Mouse (Mus musculus) forebrain, postnatal 0 days (tissue): ENCODE results near the gene Isy1. TPM values are rescaled to one million over a fixed set of nuclear protein-coding genes. Genes with fewer than 3 reads are reported as not detected.

ENCODE experiments used
- ATAC-seq: fragments of 200-750 bp; cut with Nextera tagmentation; 2 replicates; pipeline ENCODE4 v1.8.0; 2017; ENCODE audit warnings: mild to moderate bottlenecking, moderate library complexity
- DNase-seq: peaks from one replicate; pipeline ENCODE4 v3.0.0-alpha.2; 2015
- H3K27ac ChIP-seq: fragments of 300-500 bp; sonication (generic); 2 replicates; pipeline ENCODE4 v1.5.1; 2014; ENCODE audit warnings: low read depth, mild to moderate bottlenecking, antibody characterized with exemption, low read length, moderate library complexity, mixed read lengths
- H3K27me3 ChIP-seq: fragments of 300-500 bp; sonication (generic); 2 replicates; pipeline ENCODE4 v1.6.1; 2014; ENCODE audit warnings: mild to moderate bottlenecking, low read length, mixed read lengths; ENCODE audit not compliant: insufficient read depth
- H3K36me3 ChIP-seq: fragments of 300-500 bp; sonication (generic); 2 replicates; pipeline ENCODE4 v1.6.1; 2014; ENCODE audit warnings: mild to moderate bottlenecking, moderate library complexity; ENCODE audit not compliant: insufficient read depth
- H3K4me1 ChIP-seq: fragments of 300-500 bp; sonication (generic); 2 replicates; pipeline ENCODE4 v1.6.1; 2014; ENCODE audit warnings: antibody characterized with exemption; ENCODE audit not compliant: insufficient read depth
- H3K4me2 ChIP-seq: fragments of 300-500 bp; sonication (generic); 2 replicates; pipeline ENCODE4 v1.6.1; 2014; ENCODE audit warnings: low read depth, mild to moderate bottlenecking, moderate library complexity
- H3K4me3 ChIP-seq: fragments of 300-500 bp; sonication (generic); 2 replicates; pipeline ENCODE4 v1.5.1; 2014; ENCODE audit warnings: low read depth, low read length, mixed read lengths
- H3K9ac ChIP-seq: fragments of 300-500 bp; sonication (generic); 2 replicates; pipeline ENCODE4 v1.6.1; 2014; ENCODE audit warnings: mild to moderate bottlenecking
- H3K9me3 ChIP-seq: fragments of 300-500 bp; sonication (generic); 2 replicates; pipeline ENCODE4 v1.6.1; 2016; ENCODE audit warnings: low read length
- CTCF ChIP-seq: sonication (generic); IDR thresholded peaks from 2 replicates; pipeline ENCODE4 v1.5.1; 2016; ENCODE audit warnings: antibody characterized with exemption, control low read depth, low read depth
- WGBS: fragments of 180-500 bp; shearing (Covaris S2); extraction: QIAGEN DNeasy Blood & Tissue Kit; methylation state at CpG from one replicate; pipeline ENCODE4 v1.1.7; 2014; 5-methylcytosine and 5-hydroxymethylcytosine counted together
- polyA plus RNA-seq: library from polyadenylated mRNA; unstranded; fragments of >200 nt; fragmentation: Nextera tagmentation; extraction: Ambion mirVana; gene quantifications from 2 replicates; pipeline ENCODE4 v1.2.1, GENCODE M21; 2015
- total RNA-seq: library from RNA; depleted of rRNA; stranded (reverse); fragments of >200 nt; gene quantifications from 2 replicates; pipeline ENCODE4 v1.2.3, GENCODE M21; 2014

Gene Isy1
- total and polyA plus RNA-seq, 2 experiments from 2014 or later: 28.5 to 30.1 TPM

GRCm38 (mm10) chr6:87787108-87787890 is 51.3 kb downstream of the Isy1 start:
- Histone ChIP-seq H3K4me3 (no peak overlapping the region), H3K4me1 (no peaks in the 10 kb centered on the region), H3K27ac (no peak overlapping the region), H3K9ac (no peak overlapping the region), H3K4me2 (no peak overlapping the region), H3K27me3 (no peaks in the 10 kb centered on the region), H3K9me3 (no peaks in the 10 kb centered on the region), H3K36me3 (peaks cover 12% of the 10 kb centered on the region)
- DNase-seq (no peak), ATAC-seq (no peak)
- TF ChIP-seq CTCF: no peak
- WGBS: 85% methylated on average over 6 of the region's 6 CpGs

GRCm38 (mm10) chr6:87786621-87787020 is 52.0 kb downstream of the Isy1 start:
- Histone ChIP-seq H3K4me3 (no peak overlapping the region), H3K4me2 (no peak overlapping the region), H3K27ac (no peak overlapping the region), H3K4me1 (no peaks in the 10 kb centered on the region), H3K9me3 (no peaks in the 10 kb centered on the region), H3K9ac (no peak overlapping the region), H3K27me3 (no peaks in the 10 kb centered on the region), H3K36me3 (peaks cover 6% of the 10 kb centered on the region; the same call in 1 of the 2 replicates)
- no peak for TF ChIP-seq CTCF
- 79% methylated on average over 5 of the region's 5 CpGs for WGBS
- no peak for ATAC-seq
- DNase-seq: no peak

- DNase-seq (no peak), ATAC-seq (no peak)
- H3K4me2 ChIP-seq: no peak overlapping the region
- WGBS: 73% methylated on average over 8 of the region's 8 CpGs
- no peaks in the 10 kb centered on the region for H3K36me3 ChIP-seq
- H3K4me1 ChIP-seq: no peaks in the 10 kb centered on the region
- no peaks in the 10 kb centered on the region for H3K27me3 ChIP-seq
- no peaks in the 10 kb centered on the region for H3K9me3 ChIP-seq
- no peak overlapping the region for H3K27ac ChIP-seq
- no peak for TF ChIP-seq CTCF
- no peak overlapping the region for H3K4me3 ChIP-seq
- no peak overlapping the region for H3K9ac ChIP-seq
These were observed 54.6 kb downstream of the Isy1 start for GRCm38 (mm10) chr6:87784033-87784432.

- no peak overlapping the region for H3K9ac ChIP-seq
- DNase-seq (no peak), ATAC-seq (no peak)
- no peak overlapping the region for H3K27ac ChIP-seq
- H3K4me3 ChIP-seq: no peak overlapping the region
- no peaks in the 10 kb centered on the region for H3K9me3 ChIP-seq
- no peak overlapping the region for H3K4me2 ChIP-seq
- H3K36me3 ChIP-seq: no peaks in the 10 kb centered on the region
- TF ChIP-seq CTCF: no peak
- H3K4me1 ChIP-seq: no peaks in the 10 kb centered on the region
- no peaks in the 10 kb centered on the region for H3K27me3 ChIP-seq
- WGBS: 82% methylated on average over 10 of the region's 10 CpGs
These were observed 57.9 kb downstream of the Isy1 start for GRCm38 (mm10) chr6:87780546-87781301.

- H3K9ac ChIP-seq: no peak overlapping the region
- no peaks in the 10 kb centered on the region for H3K9me3 ChIP-seq
- ATAC-seq: no peak
- no peak overlapping the region for H3K27ac ChIP-seq
- no peak for TF ChIP-seq CTCF
- H3K36me3 ChIP-seq: no peaks in the 10 kb centered on the region
- H3K4me2 ChIP-seq: no peak overlapping the region
- H3K4me1 ChIP-seq: no peaks in the 10 kb centered on the region
- no peak for DNase-seq
- no peak overlapping the region for H3K4me3 ChIP-seq
- WGBS: 86% methylated on average over 11 of the region's 11 CpGs
- H3K27me3 ChIP-seq: no peaks in the 10 kb centered on the region
These were observed 59.1 kb downstream of the Isy1 start for GRCm38 (mm10) chr6:87779174-87780165.

GRCm38 (mm10) chr6:87778294-87779173 is 60.1 kb downstream of the Isy1 start:
- no peaks in the 10 kb centered on the region for H3K4me1 ChIP-seq
- no peak for TF ChIP-seq CTCF
- H3K9me3 ChIP-seq: no peaks in the 10 kb centered on the region
- H3K27me3 ChIP-seq: no peaks in the 10 kb centered on the region
- ATAC-seq (no peak), DNase-seq (no peak)
- no peaks in the 10 kb centered on the region for H3K36me3 ChIP-seq
- no peak overlapping the region for H3K9ac ChIP-seq
- H3K4me3 ChIP-seq: no peak overlapping the region
- 71% methylated on average over 11 of the region's 11 CpGs for WGBS
- no peak overlapping the region for H3K27ac ChIP-seq
- no peak overlapping the region for H3K4me2 ChIP-seq
